Mouse (Mus musculus): Measurements from ENCODE around the gene Wipi1.

The Wipi1 gene

DNA sequence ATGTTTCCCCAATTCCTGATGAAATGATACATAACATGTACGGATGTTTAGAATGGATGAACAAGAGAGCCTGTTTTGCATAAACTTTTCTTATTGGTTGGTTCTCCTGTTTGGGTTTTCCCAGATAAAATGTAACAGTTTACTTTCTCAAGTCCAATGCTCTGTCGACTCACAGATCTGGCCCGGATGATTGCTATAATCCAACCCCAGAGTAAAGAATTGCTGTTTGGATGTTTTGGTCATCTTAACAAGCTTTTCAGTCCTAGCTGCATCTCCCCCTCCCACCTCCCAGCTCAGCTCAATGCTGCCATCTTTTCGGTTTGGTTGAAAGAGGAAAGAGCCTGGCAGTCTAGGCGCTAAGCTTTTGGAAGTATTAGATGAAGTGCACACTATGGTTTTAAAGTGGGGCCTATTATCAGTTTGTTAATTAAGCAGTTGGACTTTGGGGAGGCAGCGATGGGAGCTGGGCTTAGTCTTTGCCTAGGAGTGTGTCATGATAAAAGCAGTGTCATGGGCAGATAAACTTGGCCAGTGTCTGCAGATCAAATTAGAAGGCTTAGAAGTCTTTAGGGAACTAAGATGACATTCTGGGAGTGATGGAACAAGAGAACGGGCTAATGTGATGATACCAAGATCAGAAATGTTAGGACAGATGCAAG is 1.2 kb upstream of the Wipi1 start:
- Histone ChIP-seq H3K9me3 (ENCODE audit: low read length) (no peaks in the 10 kb centered on the region), H3K4me1 (replicated peaks; ENCODE audit: low read depth, low read length) (peaks cover 19% of the 10 kb centered on the region), H3K27me3 (ENCODE audit: insufficient read depth, low read length) (peaks cover 12% of the 10 kb centered on the region), H3K36me3 (ENCODE audit: insufficient read depth, low read length) (no peaks in the 10 kb centered on the region), H3K4me3 (replicated peaks; ENCODE audit: low read length) (no peak overlapping the region)
- TF ChIP-seq CTCF (conservative IDR thresholded peaks at IDR 0.05; ENCODE audit: low read length) (no peak), POU5F1 (IDR thresholded peaks at IDR 0.05; ENCODE audit: borderline replicate concordance, low read length) (no peak)

DNA sequence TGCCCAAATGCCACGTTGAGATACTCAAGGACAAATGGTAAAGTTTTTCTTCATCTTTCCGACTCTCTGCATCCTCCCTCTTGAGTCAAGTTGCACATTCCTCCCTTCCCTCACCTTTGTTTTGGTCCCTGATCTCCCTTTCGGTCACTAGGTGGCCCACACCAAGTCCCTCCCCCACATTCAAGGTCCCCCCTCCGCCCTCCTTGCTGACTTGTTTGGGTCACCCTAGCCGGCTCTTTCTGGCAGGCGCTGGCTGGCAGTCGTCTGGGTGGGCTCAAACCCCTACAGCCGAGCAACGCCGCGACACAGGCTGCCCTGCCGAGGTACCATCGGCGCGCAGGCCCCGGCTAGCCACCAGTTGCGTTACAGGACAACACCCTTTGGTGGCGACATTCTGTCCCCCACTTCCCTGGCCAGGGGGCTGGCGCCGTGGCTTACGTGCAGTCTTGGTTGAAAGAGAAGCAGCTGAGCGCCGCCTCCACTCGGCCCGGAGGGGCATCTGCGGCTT is 918 bp downstream of the Wipi1 start:
- H3K4me3 ChIP-seq (replicated peaks; ENCODE audit: low read length): peak overlapping the region; percentile 95
- no peak for TF ChIP-seq POU5F1 (IDR thresholded peaks at IDR 0.05; ENCODE audit: borderline replicate concordance, low read length)
- no peak for TF ChIP-seq NANOG (IDR thresholded peaks at IDR 0.05; ENCODE audit: borderline replicate concordance, low read length)
- no peak for TF ChIP-seq CTCF (conservative IDR thresholded peaks at IDR 0.05; ENCODE audit: low read length)

DNA sequence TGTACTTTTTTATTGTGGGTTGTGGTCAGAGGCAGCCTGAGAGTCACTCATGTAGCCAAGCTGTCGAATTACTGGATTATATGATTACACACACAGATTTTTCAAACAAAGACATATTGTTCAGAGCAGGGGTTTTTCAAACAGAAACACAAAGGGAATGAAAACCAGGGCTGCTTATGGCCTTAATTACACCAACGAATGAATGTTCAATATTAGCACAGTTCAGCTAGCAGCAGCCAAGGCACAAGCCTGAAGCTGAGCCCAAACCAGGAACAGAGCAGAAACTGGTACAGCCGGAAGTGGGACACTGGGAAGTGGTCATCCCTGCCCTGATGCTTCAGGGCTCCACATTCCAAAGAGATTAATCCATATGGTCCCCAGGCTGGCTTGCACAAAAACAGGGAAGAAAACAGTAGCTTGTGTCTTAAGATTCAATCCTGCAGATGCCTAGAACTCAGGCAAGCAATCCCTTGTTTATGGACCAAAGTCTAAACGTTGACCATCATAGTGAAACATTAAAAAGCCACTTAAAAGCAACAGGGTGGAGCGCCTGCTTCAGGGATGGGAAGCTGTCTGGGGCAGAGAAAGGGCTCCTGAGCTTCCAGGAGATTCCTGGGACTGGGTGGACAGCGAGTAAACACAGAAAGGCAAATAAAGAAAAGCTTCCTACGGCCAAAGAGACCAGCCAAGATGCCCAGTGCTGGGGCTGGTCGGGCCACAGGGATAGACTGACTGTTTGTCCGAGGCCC is 1.5 kb downstream of the Wipi1 start:
- peak overlapping the region; percentile 95 for H3K4me3 ChIP-seq (replicated peaks; ENCODE audit: low read length)
- no peak for TF ChIP-seq POU5F1 (IDR thresholded peaks at IDR 0.05; ENCODE audit: borderline replicate concordance, low read length)
- TF ChIP-seq CTCF (conservative IDR thresholded peaks at IDR 0.05; ENCODE audit: low read length): no peak
- TF ChIP-seq NANOG (IDR thresholded peaks at IDR 0.05; ENCODE audit: borderline replicate concordance, low read length): no peak
- no peaks in the 10 kb centered on the region for H3K36me3 ChIP-seq (ENCODE audit: insufficient read depth, low read length)
- H3K27me3 ChIP-seq (ENCODE audit: insufficient read depth, low read length): peaks cover 12% of the 10 kb centered on the region
- H3K9me3 ChIP-seq (ENCODE audit: low read length): no peaks in the 10 kb centered on the region
- H3K4me1 ChIP-seq (replicated peaks; ENCODE audit: low read depth, low read length): peaks cover 24% of the 10 kb centered on the region

More for the DNA sequence above, 918 bp downstream of the Wipi1 start:
- Histone ChIP-seq H3K9me3 (ENCODE audit: low read length) (no peaks in the 10 kb centered on the region), H3K27me3 (ENCODE audit: insufficient read depth, low read length) (peaks cover 12% of the 10 kb centered on the region), H3K36me3 (ENCODE audit: insufficient read depth, low read length) (no peaks in the 10 kb centered on the region), H3K4me1 (replicated peaks; ENCODE audit: low read depth, low read length) (peaks cover 26% of the 10 kb centered on the region)

- peaks cover 12% of the 10 kb centered on the region for H3K27me3 ChIP-seq (ENCODE audit: insufficient read depth, low read length)
- no peak for TF ChIP-seq POU5F1 (IDR thresholded peaks at IDR 0.05; ENCODE audit: borderline replicate concordance, low read length)
- no peak for TF ChIP-seq NANOG (IDR thresholded peaks at IDR 0.05; ENCODE audit: borderline replicate concordance, low read length)
- no peak for TF ChIP-seq CTCF (conservative IDR thresholded peaks at IDR 0.05; ENCODE audit: low read length)
Observed at GRCm38 (mm10) chr11:109608976-109609625, 2.7 kb downstream of the Wipi1 start.

DNA sequence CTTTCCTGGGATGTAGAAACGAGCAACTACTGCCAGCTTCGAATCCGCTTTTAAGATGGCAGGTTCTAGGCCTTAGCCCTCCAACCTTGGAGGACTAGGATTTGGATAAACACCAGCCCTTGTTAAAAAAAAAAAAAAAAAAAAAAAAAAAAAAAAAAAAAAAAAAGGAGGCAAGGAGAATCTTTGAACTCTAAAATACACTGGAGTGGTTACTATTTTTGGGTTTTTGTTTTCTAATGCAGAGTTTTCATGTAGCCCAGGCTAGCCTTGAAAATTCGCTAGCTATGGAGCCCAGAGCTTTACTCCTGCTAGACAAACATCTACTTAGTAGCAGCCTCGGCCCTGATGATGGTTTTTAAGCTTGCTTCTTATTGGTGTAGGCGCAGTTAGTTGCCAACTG is 4.2 kb downstream of the Wipi1 start:
- H3K9me3 ChIP-seq (ENCODE audit: low read length): no peaks in the 10 kb centered on the region
- no peak overlapping the region for H3K4me3 ChIP-seq (replicated peaks; ENCODE audit: low read length)
- TF ChIP-seq POU5F1 (IDR thresholded peaks at IDR 0.05; ENCODE audit: borderline replicate concordance, low read length) (no peak), NANOG (IDR thresholded peaks at IDR 0.05; ENCODE audit: borderline replicate concordance, low read length) (no peak), CTCF (conservative IDR thresholded peaks at IDR 0.05; ENCODE audit: low read length) (no peak)
- peaks cover 21% of the 10 kb centered on the region for H3K4me1 ChIP-seq (replicated peaks; ENCODE audit: low read depth, low read length)
- H3K36me3 ChIP-seq (ENCODE audit: insufficient read depth, low read length): 0 out of 2 replicates have a peak, but pooled peaks cover 4% of the 10 kb centered on the region
- peaks cover 3% of the 10 kb centered on the region for H3K27me3 ChIP-seq (ENCODE audit: insufficient read depth, low read length)

More at GRCm38 (mm10) chr11:109608976-109609625, 2.7 kb downstream of the Wipi1 start:
- H3K36me3 ChIP-seq (ENCODE audit: insufficient read depth, low read length): no peaks in the 10 kb centered on the region
- no peaks in the 10 kb centered on the region for H3K9me3 ChIP-seq (ENCODE audit: low read length)
- H3K4me1 ChIP-seq (replicated peaks; ENCODE audit: low read depth, low read length): peaks cover 21% of the 10 kb centered on the region
- no peak overlapping the region for H3K4me3 ChIP-seq (replicated peaks; ENCODE audit: low read length)

DNA sequence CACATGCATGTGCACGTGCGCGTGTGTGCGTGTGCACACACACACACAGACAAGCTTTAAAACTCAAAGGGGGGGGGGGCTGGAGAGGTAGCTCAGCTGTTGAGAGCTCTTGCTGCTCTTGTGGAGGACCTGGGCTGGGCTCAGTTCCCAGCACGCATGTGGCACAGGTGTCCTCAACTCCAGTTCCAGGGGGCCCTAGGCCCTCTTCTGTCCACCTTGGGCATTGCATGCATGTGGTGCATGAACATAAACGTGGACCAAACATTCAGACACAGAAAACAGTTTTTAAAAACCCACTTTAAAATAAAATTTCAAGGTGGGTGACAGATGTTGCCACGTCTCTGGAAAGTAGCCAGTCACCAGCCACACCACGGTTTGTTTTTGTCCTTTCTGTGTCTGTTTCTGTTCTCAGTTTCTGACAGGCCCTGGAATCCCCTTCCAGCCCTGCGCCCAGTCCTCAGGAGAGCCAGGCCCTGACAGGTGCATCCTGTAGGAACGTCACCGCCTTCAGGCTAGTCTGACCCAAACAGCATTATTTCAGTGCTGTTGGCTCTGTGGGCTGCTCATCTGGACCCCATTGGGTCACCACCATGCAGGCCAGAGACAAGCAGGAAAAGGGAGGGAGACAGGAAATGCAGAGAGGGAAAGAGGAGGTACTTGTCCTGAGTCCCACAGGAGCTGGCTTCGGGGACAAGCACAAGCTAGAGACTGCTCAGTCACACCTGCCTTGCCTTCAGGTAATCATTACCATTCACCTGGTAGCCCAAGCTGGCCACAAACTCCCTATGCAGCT is 12.8 kb downstream of the Wipi1 start:
- peaks cover 29% of the 10 kb centered on the region for H3K36me3 ChIP-seq (ENCODE audit: insufficient read depth, low read length)
- H3K27me3 ChIP-seq (ENCODE audit: insufficient read depth, low read length): no peaks in the 10 kb centered on the region
- no peaks in the 10 kb centered on the region for H3K9me3 ChIP-seq (ENCODE audit: low read length)
- H3K4me3 ChIP-seq (replicated peaks; ENCODE audit: low read length): no peak overlapping the region
- TF ChIP-seq POU5F1 (IDR thresholded peaks at IDR 0.05; ENCODE audit: borderline replicate concordance, low read length) (no peak), NANOG (IDR thresholded peaks at IDR 0.05; ENCODE audit: borderline replicate concordance, low read length) (no peak), CTCF (conservative IDR thresholded peaks at IDR 0.05; ENCODE audit: low read length) (peak; percentile 46)
- H3K4me1 ChIP-seq (replicated peaks; ENCODE audit: low read depth, low read length): peaks cover 6% of the 10 kb centered on the region; the same call in 1 of the 2 replicates

DNA sequence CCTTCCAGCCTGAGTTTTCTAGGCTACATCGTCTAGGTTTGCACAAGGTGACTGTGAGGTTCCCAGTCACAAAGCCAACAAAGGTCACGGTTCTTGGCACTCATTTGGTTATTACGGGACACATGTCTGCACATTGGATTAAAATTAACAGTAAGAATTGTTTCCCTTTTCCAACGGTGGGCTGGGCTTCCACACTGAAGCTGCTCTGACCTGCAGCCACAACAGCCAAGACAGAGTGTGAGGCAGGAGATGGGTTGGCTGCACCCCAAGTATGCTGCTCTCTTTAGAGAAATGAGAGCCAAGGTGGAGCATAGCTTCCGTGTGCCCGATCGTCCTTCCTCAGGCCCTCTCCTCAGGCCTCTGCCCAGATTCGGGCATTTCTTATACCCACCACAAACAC is 17.0 kb downstream of the Wipi1 start:
- no peak overlapping the region for H3K4me3 ChIP-seq (replicated peaks; ENCODE audit: low read length)
- H3K4me1 ChIP-seq (replicated peaks; ENCODE audit: low read depth, low read length): peaks cover 6% of the 10 kb centered on the region; the same call in 1 of the 2 replicates
- no peaks in the 10 kb centered on the region for H3K27me3 ChIP-seq (ENCODE audit: insufficient read depth, low read length)
- H3K36me3 ChIP-seq (ENCODE audit: insufficient read depth, low read length): peaks cover 7% of the 10 kb centered on the region
- H3K9me3 ChIP-seq (ENCODE audit: low read length): no peaks in the 10 kb centered on the region
- TF ChIP-seq NANOG (IDR thresholded peaks at IDR 0.05; ENCODE audit: borderline replicate concordance, low read length) (no peak), CTCF (conservative IDR thresholded peaks at IDR 0.05; ENCODE audit: low read length) (no peak), POU5F1 (IDR thresholded peaks at IDR 0.05; ENCODE audit: borderline replicate concordance, low read length) (no peak)
